Mouse (Mus musculus) adrenal gland, postnatal 25 days (tissue): ENCODE data around the gene Wnt5a. TPM values are rescaled to one million over a fixed set of nuclear protein-coding genes. Genes with fewer than 3 reads are reported as not detected.

Experiments used
- DNase-seq: peaks from one replicate; pipeline ENCODE4 v3.0.0; 2021; ENCODE audit warnings: mixed read lengths
- long read RNA-seq: library from polyadenylated mRNA; stranded (forward); transcript quantifications from one replicate; pipeline ENCODE4 v2.0.0, GENCODE M21; 2021
- total RNA-seq: library from RNA; stranded (reverse); gene quantifications from 2 replicates; pipeline ENCODE4 v1.2.3, GENCODE M21; 2021

Gene Wnt5a
- total RNA-seq: 42.5 and 48.3 TPM in 2 replicates
- long read RNA-seq, full-length matches to known transcripts: 10 of 16 reads
- long read RNA-seq, partial matches to known transcripts: 4 of 16 reads
- long read RNA-seq, other reads (novel, unspliced or antisense): 2 of 16 reads

GRCm38 (mm10) chr14:28504101-28505050 is at the start of gene Wnt5a:
Gene Wnt5a (plus strand): TSS chr14:28504750.
- DNase-seq: peak; percentile 67

GRCm38 (mm10) chr14:28456372-28457076 is 48.0 kb upstream of the Wnt5a start:
- DNase-seq: peak; percentile 38

- no peak for DNase-seq
Observed at GRCm38 (mm10) chr14:28457428-28457827, 47.1 kb upstream of the Wnt5a start.

GRCm38 (mm10) chr14:28467956-28468355 is 36.6 kb upstream of the Wnt5a start:
- DNase-seq: no peak

GRCm38 (mm10) chr14:28469696-28470095 is 34.9 kb upstream of the Wnt5a start:
- DNase-seq: no peak

GRCm38 (mm10) chr14:28470212-28470611 is 34.3 kb upstream of the Wnt5a start:
- DNase-seq: no peak

- no peak for DNase-seq
Observed at GRCm38 (mm10) chr14:28475012-28475411, 29.5 kb upstream of the Wnt5a start.

GRCm38 (mm10) chr14:28475421-28475820 is 29.1 kb upstream of the Wnt5a start:
- DNase-seq: no peak

- no peak for DNase-seq
Observed at GRCm38 (mm10) chr14:28476746-28477145, 27.8 kb upstream of the Wnt5a start.

- no peak for DNase-seq
Observed at GRCm38 (mm10) chr14:28480866-28481265, 23.7 kb upstream of the Wnt5a start.

- DNase-seq: no peak
Observed at GRCm38 (mm10) chr14:28493806-28494205, 10.7 kb upstream of the Wnt5a start.

- no peak for DNase-seq
Observed at GRCm38 (mm10) chr14:28494273-28494672, 10.3 kb upstream of the Wnt5a start.

GRCm38 (mm10) chr14:28501216-28501878 is 3.2 kb upstream of the Wnt5a start:
- no peak for DNase-seq

- DNase-seq: no peak
Observed at GRCm38 (mm10) chr14:28503276-28503675, 1.3 kb upstream of the Wnt5a start.

- peak; percentile 55 for DNase-seq
Observed at GRCm38 (mm10) chr14:28505051-28505585, 568 bp downstream of the Wnt5a start.

GRCm38 (mm10) chr14:28505586-28506375 is 1.2 kb downstream of the Wnt5a start:
- DNase-seq: peak; percentile 65

- DNase-seq: peak; percentile 74
Observed at GRCm38 (mm10) chr14:28506376-28506831, 1.9 kb downstream of the Wnt5a start.

GRCm38 (mm10) chr14:28507011-28507410 is 2.5 kb downstream of the Wnt5a start:
- DNase-seq: no peak

GRCm38 (mm10) chr14:28507471-28507870 is 2.9 kb downstream of the Wnt5a start:
- DNase-seq: peak; percentile 77

- DNase-seq: no peak
Observed at GRCm38 (mm10) chr14:28508288-28509258, 4.0 kb downstream of the Wnt5a start.
